Mouse (Mus musculus) heart, embryonic 14.5 days (tissue): ENCODE data around the gene Ucma. TPM values are rescaled to one million over a fixed set of nuclear protein-coding genes. Genes with fewer than 3 reads are reported as not detected.
"Not testable (repeated sequence)": the region's sequence is repeated elsewhere in the genome, so short reads cannot be mapped to it uniquely, and the experiment has no call there.

Experiments used
- ATAC-seq: fragments of 200-750 bp; cut with Nextera tagmentation; 2 replicates; pipeline ENCODE4 v1.8.0; 2017; ENCODE audit warnings: low read depth, moderate TSS enrichment; ENCODE audit not compliant: insufficient number of reproducible peaks, insufficient read depth, low FRiP score
- H3K27ac ChIP-seq, 2 experiments: fragments of 200-500 bp in 1 of 2; fragments of 300-500 bp in 1 of 2; sonication (generic) in 1 of 2; replicated peaks in 1 of 2; 2 replicates each; pipeline ENCODE4 v1.5.1; 2012 to 2014; ENCODE audit warnings: low read depth in 2 of 2, low read length in 2 of 2, control low read depth in 1 of 2, mild to moderate bottlenecking in 1 of 2, mixed read lengths in 1 of 2; ENCODE audit not compliant: control insufficient read depth in 1 of 2, insufficient read depth in 1 of 2
- H3K27me3 ChIP-seq: fragments of 300-500 bp; sonication (generic); 2 replicates; pipeline ENCODE4 v1.6.1; 2014; ENCODE audit warnings: mild to moderate bottlenecking, low read length, control low read depth; ENCODE audit not compliant: control insufficient read depth, insufficient read depth
- H3K36me3 ChIP-seq: fragments of 300-500 bp; sonication (generic); 2 replicates; pipeline ENCODE4 v1.6.1; 2014; ENCODE audit warnings: mild to moderate bottlenecking, control low read depth, low read length, mixed read lengths; ENCODE audit not compliant: control insufficient read depth, insufficient read depth
- H3K4me1 ChIP-seq, 2 experiments: fragments of 200-500 bp in 1 of 2; fragments of 300-500 bp in 1 of 2; sonication (generic) in 1 of 2; 2 replicates each; pipeline ENCODE4 v1.6.1; 2012 to 2014; ENCODE audit warnings: low read length in 2 of 2, control low read depth in 1 of 2, mixed read lengths in 1 of 2; ENCODE audit not compliant: control insufficient read depth in 2 of 2, insufficient read depth in 2 of 2
- H3K4me2 ChIP-seq: fragments of 300-500 bp; sonication (generic); 2 replicates; pipeline ENCODE4 v1.6.1; 2014; ENCODE audit warnings: mild to moderate bottlenecking, low read length
- H3K4me3 ChIP-seq, 2 experiments: fragments of 200-500 bp in 1 of 2; fragments of 300-500 bp in 1 of 2; sonication (generic) in 1 of 2; 2 replicates each; pipeline ENCODE4 v1.5.1; 2012 to 2014; ENCODE audit warnings: low read length in 2 of 2, mild to moderate bottlenecking in 2 of 2, control low read depth in 1 of 2, low read depth in 1 of 2, moderate library complexity in 1 of 2; ENCODE audit not compliant: control insufficient read depth in 1 of 2, insufficient read depth in 1 of 2
- H3K9ac ChIP-seq: fragments of 300-500 bp; sonication (generic); 2 replicates; pipeline ENCODE4 v1.6.1; 2014; ENCODE audit warnings: mild to moderate bottlenecking, low read length
- H3K9me3 ChIP-seq: fragments of 300-500 bp; sonication (generic); 2 replicates; pipeline ENCODE4 v1.6.1; 2016; ENCODE audit warnings: low read length, control low read depth; ENCODE audit not compliant: control insufficient read depth
- WGBS: fragments of 180-500 bp; shearing (Covaris S2); extraction: QIAGEN DNeasy Blood & Tissue Kit; methylation state at CpG from one replicate; pipeline ENCODE4 v1.1.7; 2014; 5-methylcytosine and 5-hydroxymethylcytosine counted together
- polyA plus RNA-seq: library from polyadenylated mRNA; unstranded; fragments of >200 nt; fragmentation: Nextera tagmentation; extraction: Ambion mirVana; gene quantifications from 2 replicates; pipeline ENCODE4 v1.2.1, GENCODE M21; 2014

The Ucma gene
- not detected in 2 replicates for polyA plus RNA-seq

DNA sequence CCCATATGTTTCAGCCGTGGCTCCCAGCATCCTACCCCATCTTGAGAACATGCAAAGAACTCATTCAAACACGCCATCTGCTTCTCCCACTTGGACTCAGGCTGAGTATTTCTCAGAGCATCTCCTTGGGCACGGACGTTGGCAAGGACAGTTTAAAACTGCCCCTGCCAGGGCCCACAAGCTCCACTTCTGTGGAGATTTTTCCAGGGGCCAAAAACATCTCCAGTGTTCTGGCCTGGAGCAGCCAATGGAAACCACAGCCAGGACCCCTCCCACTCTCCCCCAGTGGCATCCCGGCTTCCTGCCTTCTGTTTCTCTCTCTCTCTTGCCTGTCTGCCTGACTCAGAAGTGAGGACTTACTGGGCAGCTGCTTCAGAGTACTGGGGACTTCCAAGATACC, at the start of gene Ucma:
Ucma (plus strand) TSS at position 316 of the 400 bp plus-strand sequence.
- Histone ChIP-seq H3K36me3 (no peaks in the 10 kb centered on the region), H3K9ac (no peak within 1 kb of the TSS), H3K4me1 (no peaks in the 10 kb centered on the region), H3K4me2 (no peak within 1 kb of the TSS), H3K9me3 (no peaks in the 10 kb centered on the region), H3K27me3 (no peaks in the 10 kb centered on the region), H3K27ac (no peak within 1 kb of the TSS), H3K4me3 (no peak within 1 kb of the TSS)
- ATAC-seq: no peak
- 56% methylated on average over 5 of the region's 5 CpGs for WGBS

DNA sequence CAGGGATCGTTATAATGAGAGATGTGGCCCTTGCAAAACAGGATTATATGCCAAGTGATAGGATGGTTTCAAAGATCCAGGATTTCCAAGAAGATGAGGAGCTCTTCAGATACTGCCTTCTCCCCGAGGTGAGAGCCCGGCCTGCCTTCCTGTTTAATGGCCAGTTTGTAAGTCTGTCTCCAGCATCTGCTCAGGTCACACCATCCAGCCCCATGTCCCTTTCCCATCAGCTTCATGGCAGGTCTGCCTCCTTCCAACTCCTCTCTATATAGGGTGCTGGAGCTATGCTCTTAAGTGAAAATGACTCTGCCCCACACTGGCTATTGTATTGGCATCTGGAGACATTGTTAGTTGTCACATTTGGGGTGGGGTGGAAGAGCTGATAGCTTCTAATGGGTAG, 48.5 kb upstream of the Ucma start:
- H3K36me3 ChIP-seq: peaks cover 73% of the 10 kb centered on the region
- ATAC-seq: no peak

DNA sequence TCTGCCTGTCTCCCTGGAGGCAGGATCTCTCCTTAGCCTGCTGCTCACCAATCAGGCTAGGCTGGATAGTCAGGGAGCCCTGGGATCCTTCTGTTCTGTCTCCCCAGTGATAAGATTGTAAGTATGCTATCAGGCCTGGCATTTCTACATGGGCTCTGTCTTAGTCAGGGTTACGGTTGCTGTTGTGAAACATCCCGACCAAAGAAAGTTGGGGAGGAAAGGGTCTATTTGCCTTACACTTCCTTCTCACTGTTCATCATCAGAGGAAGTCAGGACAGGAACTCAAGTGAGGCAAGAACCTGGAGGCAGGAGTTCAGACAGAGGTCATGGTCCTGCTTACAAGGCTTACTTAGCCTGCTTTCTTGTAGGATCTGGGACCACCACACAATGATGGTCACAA, 46.7 kb upstream of the Ucma start:
- Histone ChIP-seq H3K4me1 (no peaks in the 10 kb centered on the region), H3K9me3 (0 out of 2 replicates have a peak, but pooled peaks cover 2% of the 10 kb centered on the region), H3K4me2 (no peak overlapping the region), H3K27ac (no peak overlapping the region), H3K36me3 (peaks cover 78% of the 10 kb centered on the region), H3K9ac (no peak overlapping the region), H3K4me3 (no peak overlapping the region), H3K27me3 (no peaks in the 10 kb centered on the region)
- ATAC-seq: no peak
- WGBS: 57% methylated on average over 2 of the region's 2 CpGs

More for the DNA sequence above, 48.5 kb upstream of the Ucma start:
- WGBS: 82% methylated on average over 3 of the region's 3 CpGs
- Histone ChIP-seq H3K9ac (no peak overlapping the region), H3K4me3 (no peak overlapping the region), H3K4me2 (no peak overlapping the region), H3K4me1 (no peaks in the 10 kb centered on the region), H3K9me3 (0 out of 2 replicates have a peak, but pooled peaks cover 2% of the 10 kb centered on the region), H3K27ac (no peak overlapping the region), H3K27me3 (no peaks in the 10 kb centered on the region)

DNA sequence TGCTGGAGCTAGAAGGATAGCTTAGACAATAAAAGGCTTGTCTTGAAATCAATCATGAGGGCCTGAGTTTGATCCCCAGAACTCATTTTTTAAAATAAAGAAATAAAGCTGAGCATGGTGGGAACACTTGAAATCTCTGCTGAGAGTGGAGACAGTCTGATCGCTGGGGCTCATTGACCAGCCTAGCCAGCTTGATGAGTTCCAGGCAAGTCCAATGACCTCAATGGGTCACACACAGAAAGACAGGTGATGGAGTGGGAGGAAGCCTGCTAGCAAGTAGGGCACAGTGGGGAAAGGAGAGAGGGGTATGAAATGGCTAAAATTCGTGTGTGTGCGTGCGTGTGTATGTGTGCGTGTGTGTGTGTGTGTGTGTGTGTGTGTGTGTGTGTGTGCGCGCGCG, 41.4 kb upstream of the Ucma start:
- peaks cover 61% of the 10 kb centered on the region for H3K36me3 ChIP-seq
- 90% methylated on average over 9 of the region's 9 CpGs for WGBS
- H3K27me3 ChIP-seq: no peaks in the 10 kb centered on the region

DNA sequence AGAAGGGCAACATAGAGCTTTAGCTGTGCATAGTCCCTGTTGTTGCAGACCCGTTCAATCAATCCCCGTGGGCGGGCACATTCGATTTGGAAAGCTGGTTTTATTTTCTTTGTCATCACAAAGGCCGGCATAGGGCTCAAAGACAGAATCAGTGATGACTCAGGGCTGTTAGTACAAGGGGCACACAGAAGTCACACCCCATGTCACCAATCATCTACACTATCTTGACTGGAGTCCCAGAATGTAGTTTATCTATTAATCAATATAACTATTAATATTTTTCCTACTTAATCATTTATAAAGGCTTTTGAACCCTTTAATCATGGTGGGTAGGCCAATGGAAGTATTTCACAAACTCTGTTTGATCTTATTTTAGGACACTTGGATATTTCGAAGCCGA, 38.0 kb upstream of the Ucma start:
- H3K4me3 ChIP-seq: no peak overlapping the region
- ATAC-seq: no peak
- 91% methylated on average over 7 of the region's 7 CpGs for WGBS
- H3K4me2 ChIP-seq: no peak overlapping the region
- H3K9me3 ChIP-seq: peaks cover 4% of the 10 kb centered on the region; the same call in 1 of the 2 replicates
- H3K27me3 ChIP-seq: no peaks in the 10 kb centered on the region
- H3K4me1 ChIP-seq: no peaks in the 10 kb centered on the region
- peaks cover 39% of the 10 kb centered on the region for H3K36me3 ChIP-seq
- H3K9ac ChIP-seq: no peak overlapping the region
- H3K27ac ChIP-seq: no peak overlapping the region

More for the DNA sequence above, 41.4 kb upstream of the Ucma start:
- ATAC-seq: no peak
- Histone ChIP-seq H3K4me1 (no peaks in the 10 kb centered on the region), H3K4me3 (no peak overlapping the region), H3K27ac (no peak overlapping the region), H3K9me3 (peaks cover 4% of the 10 kb centered on the region; the same call in 1 of the 2 replicates), H3K9ac (no peak overlapping the region), H3K4me2 (no peak overlapping the region)

DNA sequence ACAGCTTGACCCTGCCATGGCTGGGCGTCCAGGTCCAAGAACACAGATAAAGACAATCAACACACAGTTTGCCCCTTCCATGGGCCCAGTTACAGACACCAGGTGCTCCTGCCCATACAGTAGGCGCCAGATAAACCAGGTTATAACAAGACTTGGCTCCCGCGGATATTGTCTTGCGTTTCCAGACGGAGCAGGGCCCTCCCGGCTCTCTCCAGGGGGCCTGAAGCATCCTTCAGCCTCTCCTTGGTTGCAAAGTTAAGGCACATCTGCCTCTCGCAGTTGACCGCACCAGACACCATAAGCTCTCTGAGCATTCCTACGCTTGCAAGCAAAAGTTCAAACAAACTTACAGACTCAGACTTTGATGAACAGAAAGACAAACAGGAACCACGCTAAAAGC, 35.1 kb upstream of the Ucma start:
- Histone ChIP-seq H3K27me3 (no peaks in the 10 kb centered on the region), H3K9me3 (peaks cover 6% of the 10 kb centered on the region; the same call in 1 of the 2 replicates), H3K9ac (no peak overlapping the region), H3K27ac (no peak overlapping the region), H3K4me3 (no peak overlapping the region), H3K4me1 (no peaks in the 10 kb centered on the region), H3K4me2 (no peak overlapping the region), H3K36me3 (peaks cover 31% of the 10 kb centered on the region)
- WGBS: 87% methylated on average over 11 of the region's 11 CpGs
- no peak for ATAC-seq

DNA sequence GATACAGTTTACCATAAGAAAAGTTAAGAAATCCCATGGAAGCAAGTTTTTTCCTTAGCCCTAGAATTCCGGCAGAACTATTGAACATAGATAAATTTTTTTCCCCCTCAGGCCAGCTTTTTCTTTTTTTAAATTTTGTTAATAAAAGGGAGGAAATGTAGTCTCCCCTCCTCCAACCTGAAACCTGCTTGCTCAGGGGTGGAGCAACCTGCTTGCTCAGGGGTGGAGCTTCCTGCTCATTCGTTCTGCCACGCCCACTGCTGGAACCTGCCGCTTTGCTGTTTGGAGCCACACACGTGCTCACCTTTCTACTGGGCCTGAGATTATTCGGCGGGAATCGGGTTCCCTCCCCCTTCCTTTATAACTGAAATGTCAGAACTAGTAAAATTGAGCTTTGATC, 26.2 kb upstream of the Ucma start:
- not testable (repeated sequence) for H3K4me3 ChIP-seq, H3K4me1 ChIP-seq, H3K4me2 ChIP-seq, H3K9ac ChIP-seq, H3K27me3 ChIP-seq, H3K27ac ChIP-seq, ATAC-seq, H3K9me3 ChIP-seq, H3K36me3 ChIP-seq
- WGBS: 95% methylated on average over 8 of the region's 8 CpGs

DNA sequence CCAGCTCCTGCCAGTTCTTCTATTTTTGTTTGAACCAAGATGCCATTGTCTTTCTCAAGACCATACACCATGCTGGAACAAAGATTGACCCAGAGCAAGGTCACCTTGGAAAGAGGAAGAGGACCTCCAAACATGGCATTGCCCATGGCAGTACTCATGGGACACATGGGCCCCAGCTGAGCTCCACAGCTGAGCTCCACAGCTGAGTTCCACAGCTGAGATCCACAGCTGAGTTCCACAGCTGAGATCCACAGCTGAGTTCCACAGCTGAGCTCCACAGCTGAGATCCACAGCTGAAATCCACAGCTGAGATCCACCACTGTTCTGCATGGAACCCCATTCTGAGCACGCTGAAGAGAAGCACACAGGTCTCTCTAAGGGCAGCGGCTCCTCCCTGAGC, 24.9 kb upstream of the Ucma start:
- Histone ChIP-seq H3K4me3 (no peak overlapping the region), H3K4me2 (no peak overlapping the region), H3K9ac (no peak overlapping the region), H3K9me3 (no peaks in the 10 kb centered on the region), H3K4me1 (no peaks in the 10 kb centered on the region), H3K27me3 (no peaks in the 10 kb centered on the region), H3K36me3 (no peaks in the 10 kb centered on the region), H3K27ac (no peak overlapping the region)
- no peak for ATAC-seq
- 86% methylated on average over 2 of the region's 2 CpGs for WGBS
